Mouse (Mus musculus) neural tube, embryonic 11.5 days (tissue): Measurements from ENCODE around the gene Pkdcc. TPM values are rescaled to one million over a fixed set of nuclear protein-coding genes. Genes with fewer than 3 reads are reported as not detected.

Experiments
- ATAC-seq: fragments of 200-750 bp; cut with Nextera tagmentation; 2 replicates; pipeline ENCODE4 v1.8.0; 2017; ENCODE audit warnings: moderate number of reproducible peaks, mild to moderate bottlenecking, moderate TSS enrichment, moderate library complexity; ENCODE audit not compliant: insufficient read depth, low FRiP score, low TSS enrichment
- DNase-seq: peaks from one replicate; pipeline ENCODE4 v3.0.0-alpha.2; 2015; ENCODE audit warnings: low spot score
- H3K27ac ChIP-seq: fragments of 300-500 bp; sonication (generic); 2 replicates; pipeline ENCODE4 v1.5.1; 2014; ENCODE audit warnings: low read depth, mild to moderate bottlenecking, low read length
- H3K27me3 ChIP-seq: fragments of 300-500 bp; sonication (generic); 2 replicates; pipeline ENCODE4 v1.6.1; 2014; ENCODE audit warnings: mild to moderate bottlenecking, low read length, mixed read lengths; ENCODE audit not compliant: control insufficient read depth, insufficient read depth
- H3K36me3 ChIP-seq: fragments of 300-500 bp; sonication (generic); 2 replicates; pipeline ENCODE4 v1.6.1; 2014; ENCODE audit warnings: mild to moderate bottlenecking, low read length, moderate library complexity, mixed read lengths; ENCODE audit not compliant: control insufficient read depth, insufficient read depth
- H3K4me1 ChIP-seq: fragments of 300-500 bp; sonication (generic); 2 replicates; pipeline ENCODE4 v1.6.1; 2014; ENCODE audit warnings: low read length, mixed read lengths; ENCODE audit not compliant: control insufficient read depth, insufficient read depth
- H3K4me2 ChIP-seq: fragments of 300-500 bp; sonication (generic); 2 replicates; pipeline ENCODE4 v1.6.1; 2014; ENCODE audit warnings: low read depth, mild to moderate bottlenecking, moderate library complexity
- H3K4me3 ChIP-seq: fragments of 300-500 bp; sonication (generic); 2 replicates; pipeline ENCODE4 v1.5.1; 2014; ENCODE audit warnings: low read depth, low read length
- H3K9ac ChIP-seq: fragments of 300-500 bp; sonication (generic); 2 replicates; pipeline ENCODE4 v1.6.1; 2014; ENCODE audit warnings: mild to moderate bottlenecking, low read length
- H3K9me3 ChIP-seq: fragments of 300-500 bp; sonication (generic); 2 replicates; pipeline ENCODE4 v1.6.1; 2016; ENCODE audit warnings: low read length; ENCODE audit not compliant: control insufficient read depth
- WGBS: fragments of 180-500 bp; shearing (Covaris S2); extraction: QIAGEN DNeasy Blood & Tissue Kit; methylation state at CpG from one replicate; pipeline ENCODE4 v1.1.7; 2014; 5-methylcytosine and 5-hydroxymethylcytosine counted together
- polyA plus RNA-seq: library from polyadenylated mRNA; unstranded; fragments of >200 nt; fragmentation: Nextera tagmentation; extraction: Ambion mirVana; gene quantifications from 2 replicates; pipeline ENCODE4 v1.2.1, GENCODE M21; 2014

Gene Pkdcc
- polyA plus RNA-seq, 1 experiment from 2014 or later, result 15.5 TPM

DNA sequence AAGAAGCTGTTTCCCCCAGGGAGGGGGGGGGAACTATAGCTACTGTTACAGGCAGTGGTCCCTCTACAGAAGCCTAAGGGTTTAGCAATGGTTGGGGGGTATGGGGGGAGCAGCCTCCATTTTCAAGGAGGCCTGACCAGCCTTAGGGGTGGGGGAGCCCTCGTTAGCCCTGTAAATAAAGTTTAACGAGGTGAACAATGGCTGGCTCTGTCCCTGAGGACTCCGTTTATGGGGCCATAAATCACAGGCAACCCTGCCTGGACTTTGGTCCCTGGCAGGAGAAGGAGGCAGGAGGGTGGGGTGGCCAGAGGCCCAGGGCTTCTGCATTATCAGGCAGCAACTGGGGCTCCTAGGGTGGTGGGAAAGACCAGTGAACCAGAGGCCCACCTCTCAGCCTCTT lies 7.6 kb downstream of the Pkdcc start:
- DNase-seq (peak; percentile 50), ATAC-seq (peak; percentile 79)
- no peak overlapping the region for H3K27ac ChIP-seq
- 1% methylated on average over 3 of the region's 3 CpGs for WGBS
- no peak overlapping the region for H3K4me3 ChIP-seq
- no peaks in the 10 kb centered on the region; the same call in none of the 2 replicates for H3K36me3 ChIP-seq
- H3K9ac ChIP-seq, result no peak overlapping the region
- no peaks in the 10 kb centered on the region for H3K27me3 ChIP-seq
- no peak overlapping the region for H3K4me2 ChIP-seq
- no peaks in the 10 kb centered on the region for H3K9me3 ChIP-seq
- peaks cover 43% of the 10 kb centered on the region for H3K4me1 ChIP-seq

DNA sequence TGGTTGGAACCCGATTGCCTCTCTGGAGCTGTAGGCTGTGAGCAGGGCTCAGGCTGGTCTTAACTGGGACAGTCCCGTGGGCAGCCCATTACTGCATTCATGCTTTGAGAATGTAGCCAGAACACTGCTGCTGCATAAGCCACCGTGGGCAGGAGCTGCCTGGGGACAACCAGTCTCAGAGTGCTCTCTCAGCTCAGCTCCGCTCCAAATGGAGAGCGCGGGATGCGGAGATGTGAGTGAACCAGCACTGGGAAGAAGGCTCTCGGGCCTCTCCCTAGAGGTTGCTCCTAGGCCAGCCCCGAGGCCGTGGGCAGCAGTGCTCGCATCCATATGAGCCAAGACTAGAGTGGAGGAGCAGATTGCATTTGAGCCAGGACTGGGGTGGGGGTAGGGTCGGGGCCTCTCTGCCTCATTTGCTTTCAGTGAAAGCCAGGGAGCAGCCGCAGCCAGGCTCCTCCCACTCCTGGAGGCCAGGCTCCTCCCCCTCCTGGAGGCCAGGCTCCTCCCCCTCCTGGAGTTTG lies 9.4 kb downstream of the Pkdcc start:
- no peaks in the 10 kb centered on the region; the same call in none of the 2 replicates for H3K36me3 ChIP-seq
- 35% methylated on average over 13 of the region's 13 CpGs for WGBS
- H3K9me3 ChIP-seq, result no peaks in the 10 kb centered on the region
- no peaks in the 10 kb centered on the region for H3K27me3 ChIP-seq
- no peak overlapping the region for H3K4me2 ChIP-seq
- no peak overlapping the region for H3K9ac ChIP-seq
- H3K4me1 ChIP-seq, result peaks cover 32% of the 10 kb centered on the region
- H3K4me3 ChIP-seq, result no peak overlapping the region
- ATAC-seq (peak; percentile 46; the same call in 1 of the 2 replicates), DNase-seq (peak; percentile 65)
- H3K27ac ChIP-seq, result no peak overlapping the region

DNA sequence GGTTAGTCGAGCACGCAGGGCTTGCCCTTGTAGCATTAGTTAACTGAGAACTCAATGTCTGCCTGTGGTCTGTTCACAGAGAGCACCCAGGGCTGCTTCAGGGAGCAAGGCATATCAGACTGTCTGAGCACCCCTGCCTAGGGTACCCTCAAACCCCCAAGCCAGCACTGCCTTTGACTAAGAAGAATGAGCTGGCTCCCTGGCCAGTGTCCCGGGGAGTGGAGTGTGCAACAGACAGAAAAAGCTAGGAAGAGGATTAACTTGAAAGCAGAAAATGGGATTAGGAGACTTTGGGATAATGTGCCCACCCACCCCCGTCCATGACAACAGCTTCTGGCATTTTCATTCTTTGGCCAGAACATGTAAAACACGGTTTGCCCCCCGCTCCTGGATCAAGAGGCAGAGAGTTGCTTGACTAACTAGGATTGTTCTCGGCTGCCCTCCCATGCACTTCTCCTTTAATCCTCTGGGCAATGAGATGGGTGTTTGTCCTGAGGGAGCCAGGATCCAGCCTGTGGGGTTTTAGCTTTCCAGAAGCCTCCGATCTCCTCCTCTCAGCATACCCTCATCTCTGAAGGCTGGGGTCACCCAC lies 11.4 kb downstream of the Pkdcc start:
- Histone ChIP-seq H3K4me2 (no peak overlapping the region), H3K36me3 (no peaks in the 10 kb centered on the region; the same call in none of the 2 replicates), H3K9ac (no peak overlapping the region), H3K27me3 (no peaks in the 10 kb centered on the region), H3K4me1 (peaks cover 27% of the 10 kb centered on the region), H3K4me3 (no peak overlapping the region), H3K27ac (no peak overlapping the region), H3K9me3 (no peaks in the 10 kb centered on the region)
- 74% methylated on average over 8 of the region's 8 CpGs for WGBS
- DNase-seq (no peak), ATAC-seq (no peak)

- Histone ChIP-seq H3K4me3 (no peak overlapping the region), H3K36me3 (no peaks in the 10 kb centered on the region; the same call in 1 of the 2 replicates), H3K9ac (no peak overlapping the region), H3K4me2 (no peak overlapping the region), H3K4me1 (no peaks in the 10 kb centered on the region), H3K9me3 (no peaks in the 10 kb centered on the region), H3K27ac (no peak overlapping the region), H3K27me3 (no peaks in the 10 kb centered on the region)
- no peak for DNase-seq
- WGBS, result 67% methylated on average over 11 of the region's 11 CpGs
- no peak for ATAC-seq
Measured at GRCm38 (mm10) chr17:83231357-83231756, 16.3 kb downstream of the Pkdcc start.

GRCm38 (mm10) chr17:83235227-83235626 lies 20.1 kb downstream of the Pkdcc start:
- DNase-seq, result peak; percentile 7
- Histone ChIP-seq H3K9ac (no peak overlapping the region), H3K4me3 (no peak overlapping the region), H3K36me3 (no peaks in the 10 kb centered on the region), H3K4me1 (no peaks in the 10 kb centered on the region), H3K27ac (no peak overlapping the region), H3K27me3 (no peaks in the 10 kb centered on the region), H3K9me3 (no peaks in the 10 kb centered on the region), H3K4me2 (no peak overlapping the region)
- no peak for ATAC-seq
- WGBS, result 90% methylated on average over 10 of the region's 10 CpGs

GRCm38 (mm10) chr17:83236202-83236601 lies 21.1 kb downstream of the Pkdcc start:
- Histone ChIP-seq H3K4me3 (no peak overlapping the region), H3K27ac (no peak overlapping the region), H3K4me1 (no peaks in the 10 kb centered on the region), H3K27me3 (no peaks in the 10 kb centered on the region), H3K9me3 (no peaks in the 10 kb centered on the region), H3K9ac (no peak overlapping the region), H3K36me3 (no peaks in the 10 kb centered on the region), H3K4me2 (no peak overlapping the region)
- WGBS, result 70% methylated on average over 8 of the region's 8 CpGs
- no peak for ATAC-seq
- DNase-seq, result no peak

DNA sequence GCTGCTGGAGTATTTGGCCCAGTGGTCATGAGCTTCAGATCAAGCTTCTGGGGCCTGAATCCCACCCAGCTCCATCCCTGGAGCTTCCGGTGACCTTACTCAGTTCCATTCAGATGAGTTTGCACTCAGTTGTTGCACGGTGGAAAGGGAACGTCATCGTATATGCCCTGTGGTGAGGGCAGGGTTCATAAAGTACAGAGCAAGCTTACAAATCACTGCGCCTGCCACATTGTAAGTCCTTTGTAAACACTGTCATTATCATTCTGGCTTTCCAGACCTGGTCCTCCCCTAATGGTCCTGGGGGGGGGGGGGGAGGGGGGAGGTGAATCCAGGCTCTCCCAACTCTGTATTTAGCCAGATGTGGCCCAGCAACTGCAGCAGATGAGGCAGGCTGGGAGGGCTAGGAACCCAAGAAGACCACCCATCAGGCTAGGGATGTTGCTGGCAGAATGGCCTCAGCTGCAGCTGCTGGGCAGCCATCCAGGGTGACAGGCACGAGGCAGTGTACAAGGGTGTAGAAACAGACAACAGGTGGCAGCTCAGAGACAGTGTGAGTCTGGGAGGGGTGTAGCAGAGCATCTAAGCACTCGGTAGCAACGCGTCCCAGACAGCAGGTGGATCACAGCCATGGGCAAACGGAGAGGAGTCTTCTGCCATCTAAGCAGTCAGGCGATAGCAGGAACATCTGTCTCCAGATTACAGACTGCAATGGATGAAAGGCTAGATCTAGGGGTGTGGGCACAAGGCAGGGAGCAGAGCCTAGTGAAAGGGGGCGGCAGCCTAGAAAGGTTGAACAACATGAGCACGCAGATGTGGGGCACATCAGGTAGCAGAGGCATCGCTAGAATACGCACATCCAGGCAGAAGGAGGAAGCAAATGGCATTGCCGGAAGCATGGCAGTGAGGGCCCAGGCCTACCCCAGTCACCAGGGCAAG lies 23.3 kb downstream of the Pkdcc start:
- WGBS, result 70% methylated on average over 16 of the region's 16 CpGs
- peak; percentile 39 for DNase-seq
- Histone ChIP-seq H3K4me2 (no peak overlapping the region), H3K4me1 (no peaks in the 10 kb centered on the region), H3K36me3 (no peaks in the 10 kb centered on the region), H3K9ac (no peak overlapping the region), H3K27me3 (no peaks in the 10 kb centered on the region), H3K27ac (no peak overlapping the region), H3K9me3 (no peaks in the 10 kb centered on the region), H3K4me3 (no peak overlapping the region)
- no peak for ATAC-seq

DNA sequence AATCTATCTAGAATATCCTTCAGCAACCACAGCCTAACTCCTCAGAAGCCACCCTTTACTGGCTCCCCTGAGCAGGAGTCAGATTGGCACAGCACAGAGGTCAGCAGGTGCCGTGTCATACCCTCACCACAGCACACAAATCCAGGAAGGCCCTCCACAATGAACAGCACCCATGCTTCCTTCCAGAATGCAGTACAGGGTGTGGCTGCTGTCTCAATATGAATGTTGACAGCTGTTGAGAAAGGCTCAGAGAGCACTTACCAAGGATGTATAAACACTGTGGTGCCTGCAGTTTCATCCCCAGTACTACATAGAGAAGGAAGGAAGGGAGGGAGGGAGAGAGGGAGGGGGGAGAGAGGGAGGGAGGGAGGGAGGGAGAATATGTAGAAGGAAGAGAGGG lies 29.4 kb downstream of the Pkdcc start:
- Histone ChIP-seq H3K4me1 (no peaks in the 10 kb centered on the region), H3K9ac (no peak overlapping the region), H3K4me2 (no peak overlapping the region), H3K9me3 (no peaks in the 10 kb centered on the region), H3K27ac (no peak overlapping the region), H3K36me3 (no peaks in the 10 kb centered on the region), H3K27me3 (no peaks in the 10 kb centered on the region), H3K4me3 (no peak overlapping the region)
- DNase-seq (no peak), ATAC-seq (no peak)
- WGBS, result 65% methylated on average over 1 of the region's 1 CpGs
